Mouse (Mus musculus) lung, adult 2 months (tissue): Measurements from ENCODE around the gene Ccdc141.

Experiments used
- CTCF ChIP-seq: fragments of 200-500 bp; IDR thresholded peaks from 2 replicates; pipeline ENCODE4 v1.5.1; 2011; ENCODE audit warnings: mild to moderate bottlenecking, low read length, control low read depth; ENCODE audit not compliant: insufficient read depth
- POLR2A ChIP-seq: fragments of 200-500 bp; IDR thresholded peaks from 2 replicates; pipeline ENCODE4 v1.6.1; 2011; ENCODE audit warnings: low read depth, mild to moderate bottlenecking, control low read depth, low read length, borderline replicate concordance; ENCODE audit errors: extremely low read depth

GRCm38 (mm10) chr2:77196819-77197218, 26.4 kb upstream of the Ccdc141 start:
- TF ChIP-seq CTCF (no peak), POLR2A (no peak)
